Mouse (Mus musculus) ES-E14 (cell line): Measurements from ENCODE around the gene Mbd3. TPM values are rescaled to one million over a fixed set of nuclear protein-coding genes. Genes with fewer than 3 reads are reported as not detected.

Source experiments
- DNase-seq: peaks from one replicate; pipeline ENCODE4 v3.0.0-alpha.2; 2013; ENCODE audit warnings: low read depth, low spot score
- H3K27ac ChIP-seq: 2 replicates; pipeline ENCODE4 v1.5.1; 2012; ENCODE audit warnings: low read depth, mild to moderate bottlenecking, low read length, moderate library complexity, mixed read lengths; ENCODE audit not compliant: poor library complexity, insufficient read depth, severe bottlenecking
- H3K36me3 ChIP-seq: 2 replicates; pipeline ENCODE4 v1.6.1; 2012; ENCODE audit warnings: mild to moderate bottlenecking, low read length, moderate library complexity, mixed read lengths; ENCODE audit not compliant: control insufficient read depth, poor library complexity, insufficient read depth, severe bottlenecking
- H3K4me1 ChIP-seq, 2 experiments: fragments of 150-350 bp in 1 of 2; sonication (generic) in 1 of 2; 2 replicates each; pipeline ENCODE4 v1.6.1; 2012; ENCODE audit warnings: low read length in 2 of 2, mild to moderate bottlenecking in 1 of 2, mixed read lengths in 1 of 2; ENCODE audit not compliant: control insufficient read depth in 2 of 2, insufficient read depth in 2 of 2, poor library complexity in 1 of 2
- H3K4me3 ChIP-seq, 2 experiments: fragments of 150-350 bp in 1 of 2; sonication (generic) in 1 of 2; 2 replicates each; pipeline ENCODE4 v1.5.1; 2012; ENCODE audit warnings: low read length in 2 of 2, low read depth in 1 of 2, mild to moderate bottlenecking in 1 of 2, mixed read lengths in 1 of 2; ENCODE audit not compliant: insufficient read depth in 1 of 2, poor library complexity in 1 of 2, severe bottlenecking in 1 of 2
- H3K9ac ChIP-seq: 2 replicates; pipeline ENCODE4 v1.6.1; 2012; ENCODE audit warnings: low read depth, mild to moderate bottlenecking, low read length, mixed read lengths; ENCODE audit not compliant: poor library complexity, insufficient read depth, severe bottlenecking
- H3K9me3 ChIP-seq: fragments of 150-350 bp; sonication (generic); 2 replicates; pipeline ENCODE4 v1.6.1; 2012; ENCODE audit warnings: low read depth, mild to moderate bottlenecking, low read length; ENCODE audit not compliant: control insufficient read depth, insufficient read depth
- CHD2 ChIP-seq: IDR thresholded peaks from 2 replicates; pipeline ENCODE4 v1.6.1; 2014; ENCODE audit warnings: mild to moderate bottlenecking, low read depth, low read length, inconsistent platforms
- HCFC1 ChIP-seq: IDR thresholded peaks from 2 replicates; pipeline ENCODE4 v1.6.1; 2012; ENCODE audit warnings: low read length, inconsistent platforms, borderline replicate concordance; ENCODE audit not compliant: insufficient read depth
- MAFK ChIP-seq: IDR thresholded peaks from 2 replicates; pipeline ENCODE4 v1.6.1; 2014; ENCODE audit warnings: mild to moderate bottlenecking, low read depth, low read length, inconsistent platforms; ENCODE audit not compliant: insufficient read depth
- ZC3H11A ChIP-seq: IDR thresholded peaks from 2 replicates; pipeline ENCODE4 v1.6.1; 2012; ENCODE audit warnings: low read depth, mild to moderate bottlenecking, inconsistent platforms, low read length, borderline replicate concordance
- ZNF384 ChIP-seq: IDR thresholded peaks from 2 replicates; pipeline ENCODE4 v1.6.1; 2012; ENCODE audit warnings: low read depth, low read length, inconsistent platforms
- in situ Hi-C, 2 experiments: fragments of 600-800 bp; cut with MboI; formaldehyde crosslinking; loops; one replicate each; pipeline ENCODE4 v1.15.1; 2025; ENCODE audit warnings: low sequenced_read_pairs in 2 of 2, inconsistent platforms in 1 of 2; ENCODE audit not compliant: unreplicated experiment in 2 of 2
- total RNA-seq: library from RNA; depleted of rRNA; stranded (reverse); fragments of 300-350 nt; gene quantifications from 2 replicates; pipeline ENCODE4 v1.2.3, GENCODE M21; 2012

Mbd3 gene
- total RNA-seq, 1 experiment, result 131 TPM

- DNase-seq, result no peak
- in situ Hi-C loops, result no loop called here
- Histone ChIP-seq H3K9me3 (no peaks in the 10 kb centered on the region), H3K36me3 (peaks cover 77% of the 10 kb centered on the region), H3K4me3 (no peak overlapping the region), H3K27ac (no peak overlapping the region), H3K9ac (no peak overlapping the region), H3K4me1 (peaks cover 0 to 2% of the 10 kb centered on the region in 2 experiments; a peak in 1 of 4 replicates)
- TF ChIP-seq CHD2, result no peak
- TF ChIP-seq ZNF384, result no peak
- no peak for TF ChIP-seq MAFK
- no peak for TF ChIP-seq HCFC1
- TF ChIP-seq ZC3H11A, result no peak
Measured at GRCm38 (mm10) chr10:80418311-80418710, 19.0 kb upstream of the Mbd3 start.

GRCm38 (mm10) chr10:80417841-80418240 is 18.5 kb upstream of the Mbd3 start:
- TF ChIP-seq ZNF384 (no peak), HCFC1 (no peak), CHD2 (no peak), ZC3H11A (no peak), MAFK (no peak)
- H3K9ac ChIP-seq, result no peak overlapping the region
- in situ Hi-C loops, result no loop called here

DNA sequence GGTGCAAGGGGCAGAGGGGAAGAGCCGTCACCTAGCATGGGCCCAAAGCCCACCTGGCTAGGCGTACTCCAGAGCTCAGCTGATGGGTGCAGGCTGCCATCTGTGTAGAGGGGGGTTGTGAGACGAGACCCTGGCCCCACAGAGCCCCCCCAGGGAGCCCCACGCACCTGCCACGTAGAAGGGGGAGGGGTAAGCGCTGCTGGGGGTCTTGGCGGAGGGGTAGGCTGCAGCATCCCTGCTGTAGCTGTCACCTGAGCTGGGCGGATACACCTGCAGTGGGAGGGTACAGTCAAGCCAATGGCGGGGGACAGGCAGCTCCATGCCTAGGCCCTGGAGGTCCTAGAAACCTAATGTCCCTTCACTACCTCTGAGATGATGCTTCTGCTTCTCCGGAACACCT is 18.0 kb upstream of the Mbd3 start:
- TF ChIP-seq ZNF384 (no peak), ZC3H11A (no peak), MAFK (no peak), CHD2 (no peak), HCFC1 (no peak)
- Histone ChIP-seq H3K9me3 (no peaks in the 10 kb centered on the region), H3K4me3 (no peak overlapping the region), H3K4me1 (peaks cover 0 to 2% of the 10 kb centered on the region in 2 experiments; a peak in 1 of 4 replicates), H3K27ac (no peak overlapping the region), H3K36me3 (peaks cover 86% of the 10 kb centered on the region), H3K9ac (no peak overlapping the region)
- in situ Hi-C loops, result no loop called here
- no peak for DNase-seq

More at GRCm38 (mm10) chr10:80417841-80418240, 18.5 kb upstream of the Mbd3 start:
- Histone ChIP-seq H3K4me3 (no peak overlapping the region), H3K36me3 (peaks cover 81% of the 10 kb centered on the region), H3K4me1 (no peaks in the 10 kb centered on the region; a peak in 1 of 4 replicates), H3K27ac (no peak overlapping the region), H3K9me3 (no peaks in the 10 kb centered on the region)
- DNase-seq, result no peak

- Histone ChIP-seq H3K9ac (no peak overlapping the region), H3K36me3 (peaks cover 92% of the 10 kb centered on the region), H3K4me1 (peaks cover 0 to 5% of the 10 kb centered on the region in 2 experiments; a peak in 1 of 4 replicates), H3K4me3 (no peak overlapping the region), H3K27ac (no peak overlapping the region), H3K9me3 (no peaks in the 10 kb centered on the region)
- TF ChIP-seq CHD2, result no peak
- no peak for TF ChIP-seq ZC3H11A
- TF ChIP-seq HCFC1, result no peak
- TF ChIP-seq MAFK, result no peak
- TF ChIP-seq ZNF384, result no peak
- in situ Hi-C loops, result no loop called here
- no peak for DNase-seq
Measured at GRCm38 (mm10) chr10:80415566-80415965, 16.2 kb upstream of the Mbd3 start.
